Mouse (Mus musculus) embryonic facial prominence, embryonic 13.5 days (tissue): ENCODE measurements around the gene Spg20. TPM values are rescaled to one million over a fixed set of nuclear protein-coding genes. Genes with fewer than 3 reads are reported as not detected.

Experiments
- ATAC-seq: fragments of 200-750 bp; cut with Nextera tagmentation; 2 replicates; pipeline ENCODE4 v1.8.0; 2017; ENCODE audit warnings: low read depth; ENCODE audit not compliant: insufficient number of reproducible peaks, insufficient read depth, low FRiP score, low TSS enrichment
- H3K27ac ChIP-seq: fragments of 300-500 bp; sonication (generic); 2 replicates; pipeline ENCODE4 v1.5.1; 2015; ENCODE audit warnings: moderate library complexity, mild to moderate bottlenecking, inconsistent platforms
- H3K27me3 ChIP-seq: fragments of 300-500 bp; sonication (generic); 2 replicates; pipeline ENCODE4 v1.6.1; 2015; ENCODE audit warnings: mild to moderate bottlenecking, inconsistent platforms
- H3K36me3 ChIP-seq: fragments of 300-500 bp; sonication (generic); 2 replicates; pipeline ENCODE4 v1.6.1; 2015; ENCODE audit warnings: mild to moderate bottlenecking, inconsistent platforms
- H3K4me1 ChIP-seq: fragments of 300-500 bp; sonication (generic); 2 replicates; pipeline ENCODE4 v1.6.1; 2015; ENCODE audit warnings: inconsistent platforms
- H3K4me2 ChIP-seq: fragments of 300-500 bp; sonication (generic); 2 replicates; pipeline ENCODE4 v1.6.1; 2015; ENCODE audit warnings: moderate library complexity, mild to moderate bottlenecking, inconsistent platforms
- H3K4me3 ChIP-seq: fragments of 300-500 bp; sonication (generic); 2 replicates; pipeline ENCODE4 v1.5.1; 2015; ENCODE audit warnings: mild to moderate bottlenecking, inconsistent platforms
- H3K9ac ChIP-seq: fragments of 300-500 bp; sonication (generic); 2 replicates; pipeline ENCODE4 v1.6.1; 2015; ENCODE audit warnings: mild to moderate bottlenecking, inconsistent platforms
- H3K9me3 ChIP-seq: fragments of 300-500 bp; sonication (generic); 2 replicates; pipeline ENCODE4 v1.6.1; 2016; ENCODE audit warnings: inconsistent platforms
- WGBS: fragments of 180-500 bp; shearing (Covaris S2); methylation state at CpG from one replicate; pipeline ENCODE4 v1.1.7; 2015; ENCODE audit warnings: mixed read lengths; 5-methylcytosine and 5-hydroxymethylcytosine counted together
- polyA plus RNA-seq: library from polyadenylated mRNA; unstranded; fragments of >200 nt; fragmentation: Nextera tagmentation; extraction: Ambion mirVana; gene quantifications from 2 replicates; pipeline ENCODE4 v1.2.1, GENCODE M21; 2015

The Spg20 gene
- polyA plus RNA-seq, 1 experiment from 2014 or later, result 78.5 TPM

DNA sequence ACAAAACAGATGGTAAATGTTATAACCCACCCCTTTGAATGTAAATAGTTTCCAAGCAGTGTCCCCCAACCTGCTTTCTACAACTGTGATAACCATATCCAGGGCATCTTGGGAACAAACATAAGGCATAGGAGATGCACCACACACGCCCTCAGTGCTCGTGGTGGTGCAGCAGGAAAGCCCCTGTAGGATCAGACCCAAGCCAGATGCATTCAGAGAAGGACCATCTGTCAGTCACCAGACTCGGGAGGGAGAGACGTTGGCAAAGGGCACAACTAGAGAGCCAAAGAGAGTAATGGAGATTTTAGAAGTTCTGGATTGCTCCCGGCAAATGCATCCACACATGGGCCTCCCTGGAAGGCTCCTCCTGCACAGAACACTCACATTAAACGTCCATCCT lies 27.1 kb upstream of the Spg20 start:
- H3K4me2 ChIP-seq, result no peak overlapping the region
- no peaks in the 10 kb centered on the region for H3K36me3 ChIP-seq
- H3K27me3 ChIP-seq, result no peaks in the 10 kb centered on the region
- ATAC-seq, result no peak
- no peaks in the 10 kb centered on the region for H3K9me3 ChIP-seq
- no peak overlapping the region for H3K4me3 ChIP-seq
- no peak overlapping the region for H3K27ac ChIP-seq
- no peak overlapping the region for H3K9ac ChIP-seq
- peaks cover 9% of the 10 kb centered on the region; the same call in 1 of the 2 replicates for H3K4me1 ChIP-seq
- WGBS, result 61% methylated on average over 6 of the region's 6 CpGs

DNA sequence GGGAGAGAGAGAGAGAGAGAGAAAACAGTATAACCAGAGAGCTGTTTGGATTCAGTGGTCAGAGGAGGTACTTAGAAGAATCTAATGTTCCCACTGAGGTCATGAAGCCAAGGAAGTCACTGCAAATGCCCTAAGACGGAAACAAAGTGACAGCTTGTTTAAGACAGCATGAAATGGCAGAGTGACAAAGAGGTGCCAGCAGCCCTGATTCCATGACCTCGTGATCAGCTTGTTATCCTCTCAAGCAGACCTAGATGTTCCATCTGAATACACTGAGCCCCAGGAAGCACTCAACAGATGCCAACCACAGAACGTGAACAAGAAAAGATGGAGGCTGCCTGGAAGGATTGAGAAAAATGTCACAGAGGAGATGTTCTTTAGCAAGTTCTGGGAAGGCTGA lies 26.2 kb upstream of the Spg20 start:
- ATAC-seq, result no peak
- Histone ChIP-seq H3K27ac (no peak overlapping the region), H3K4me1 (peaks cover 9% of the 10 kb centered on the region; the same call in 1 of the 2 replicates), H3K4me3 (no peak overlapping the region), H3K9me3 (no peaks in the 10 kb centered on the region), H3K9ac (no peak overlapping the region), H3K36me3 (no peaks in the 10 kb centered on the region), H3K4me2 (no peak overlapping the region), H3K27me3 (no peaks in the 10 kb centered on the region)
- WGBS, result 58% methylated on average over 3 of the region's 3 CpGs

DNA sequence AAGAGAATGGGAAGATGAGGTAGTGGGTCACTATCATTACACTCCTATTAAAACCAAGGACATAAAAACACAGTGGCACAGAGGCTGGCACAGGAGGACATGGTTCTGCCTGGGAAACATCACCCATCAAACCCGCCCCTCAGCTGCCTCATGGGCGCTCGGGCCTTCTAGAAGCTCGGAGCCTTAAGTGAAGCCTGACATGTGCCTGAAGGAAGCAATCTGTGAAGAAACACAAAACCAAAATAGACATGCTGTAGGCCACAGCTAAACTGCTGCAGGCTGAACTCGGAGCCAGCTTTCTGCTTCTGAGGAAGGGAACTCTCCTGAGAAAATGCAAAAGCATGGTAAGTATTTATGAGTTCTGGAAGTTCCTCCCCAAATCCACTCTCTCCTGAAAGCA lies 25.0 kb upstream of the Spg20 start:
- ATAC-seq, result no peak
- H3K9ac ChIP-seq, result no peak overlapping the region
- WGBS, result 63% methylated on average over 5 of the region's 5 CpGs
- H3K4me2 ChIP-seq, result no peak overlapping the region
- no peaks in the 10 kb centered on the region for H3K27me3 ChIP-seq
- no peak overlapping the region for H3K4me3 ChIP-seq
- no peak overlapping the region for H3K27ac ChIP-seq
- H3K9me3 ChIP-seq, result no peaks in the 10 kb centered on the region
- H3K4me1 ChIP-seq, result peaks cover 9% of the 10 kb centered on the region; the same call in 1 of the 2 replicates
- no peaks in the 10 kb centered on the region for H3K36me3 ChIP-seq

- 54% methylated on average over 4 of the region's 4 CpGs for WGBS
- H3K9ac ChIP-seq, result no peak overlapping the region
These were observed 24.5 kb upstream of the Spg20 start for GRCm38 (mm10) chr3:55087360-55087759.

DNA sequence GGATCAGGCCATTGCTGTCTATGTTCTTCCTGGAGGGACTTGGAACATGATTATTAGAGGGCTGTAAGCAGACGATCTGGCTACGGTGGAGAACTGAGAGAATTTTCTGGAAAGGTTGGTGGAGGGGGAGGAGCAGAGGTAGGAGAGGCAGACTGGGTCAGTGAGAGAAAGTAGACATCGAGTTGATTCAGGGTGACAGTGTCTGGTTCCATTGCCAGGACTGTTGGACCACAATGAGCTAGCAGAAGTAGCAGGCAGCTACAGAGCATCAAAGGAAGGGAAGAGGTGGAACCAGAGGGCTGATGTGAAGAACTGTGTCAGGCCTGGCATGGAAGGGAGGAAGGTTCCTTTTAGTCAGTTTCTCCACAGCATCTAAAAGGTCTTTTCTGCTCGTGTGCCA lies 23.5 kb upstream of the Spg20 start:
- no peaks in the 10 kb centered on the region for H3K9me3 ChIP-seq
- no peak for ATAC-seq
- H3K4me2 ChIP-seq, result no peak overlapping the region
- H3K36me3 ChIP-seq, result no peaks in the 10 kb centered on the region
- H3K4me3 ChIP-seq, result no peak overlapping the region
- no peak overlapping the region for H3K9ac ChIP-seq
- H3K4me1 ChIP-seq, result peaks cover 9% of the 10 kb centered on the region; the same call in 1 of the 2 replicates
- no peaks in the 10 kb centered on the region for H3K27me3 ChIP-seq
- no peak overlapping the region for H3K27ac ChIP-seq
- 68% methylated on average over 4 of the region's 4 CpGs for WGBS

More at GRCm38 (mm10) chr3:55087360-55087759, 24.5 kb upstream of the Spg20 start:
- no peaks in the 10 kb centered on the region for H3K36me3 ChIP-seq
- H3K4me2 ChIP-seq, result no peak overlapping the region
- no peaks in the 10 kb centered on the region for H3K27me3 ChIP-seq
- H3K4me1 ChIP-seq, result peaks cover 9% of the 10 kb centered on the region; the same call in 1 of the 2 replicates
- no peaks in the 10 kb centered on the region for H3K9me3 ChIP-seq
- ATAC-seq, result no peak
- no peak overlapping the region for H3K4me3 ChIP-seq
- no peak overlapping the region for H3K27ac ChIP-seq

DNA sequence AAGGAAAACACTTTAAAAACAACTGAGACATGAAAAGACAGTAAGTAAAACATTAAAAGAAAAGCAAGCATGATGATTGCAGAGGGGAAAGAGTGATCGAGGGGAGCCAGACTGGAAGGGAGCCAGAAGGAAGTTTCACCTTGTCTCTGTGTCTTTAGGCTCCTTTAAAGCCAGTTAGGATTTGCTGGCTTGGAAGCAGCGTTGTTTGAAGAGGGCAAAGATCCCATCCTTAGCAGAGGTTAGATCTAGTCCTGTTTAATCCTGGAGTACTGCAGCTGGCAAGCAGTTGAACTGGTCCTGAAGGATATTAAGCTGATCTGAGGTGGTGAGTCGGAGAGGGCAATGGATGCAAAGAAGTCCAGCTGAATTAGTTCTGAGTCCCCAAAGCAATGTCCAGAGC lies 23.1 kb upstream of the Spg20 start:
- no peak for ATAC-seq

DNA sequence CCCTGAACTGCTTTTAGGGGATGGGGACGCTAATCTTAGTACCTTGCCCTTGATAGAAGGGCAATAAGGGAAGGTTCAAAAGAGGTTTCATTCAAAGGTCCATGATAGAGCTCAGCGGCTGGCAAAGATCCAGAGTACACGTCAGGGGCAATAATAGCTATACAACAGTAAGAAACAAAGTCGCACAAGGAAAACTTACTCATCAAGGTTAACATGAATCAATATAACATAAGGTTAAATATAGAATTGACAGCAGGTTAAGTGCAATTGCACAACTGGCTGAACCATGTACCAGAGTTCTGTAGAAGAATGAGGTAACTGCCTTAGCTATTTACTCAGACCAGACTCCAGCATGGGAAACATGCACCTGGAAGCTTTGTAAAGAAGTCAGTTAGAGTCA lies 22.6 kb upstream of the Spg20 start:
- peaks cover 9% of the 10 kb centered on the region; the same call in 1 of the 2 replicates for H3K4me1 ChIP-seq
- 79% methylated on average over 4 of the region's 4 CpGs for WGBS
- no peaks in the 10 kb centered on the region for H3K27me3 ChIP-seq
- ATAC-seq, result no peak
- no peaks in the 10 kb centered on the region for H3K36me3 ChIP-seq
- H3K4me3 ChIP-seq, result no peak overlapping the region
- H3K9me3 ChIP-seq, result no peaks in the 10 kb centered on the region
- no peak overlapping the region for H3K27ac ChIP-seq
- no peak overlapping the region for H3K4me2 ChIP-seq
- H3K9ac ChIP-seq, result no peak overlapping the region

More for the DNA sequence above, 23.1 kb upstream of the Spg20 start:
- H3K9ac ChIP-seq, result no peak overlapping the region
- H3K9me3 ChIP-seq, result no peaks in the 10 kb centered on the region
- H3K4me3 ChIP-seq, result no peak overlapping the region
- H3K4me2 ChIP-seq, result no peak overlapping the region
- peaks cover 9% of the 10 kb centered on the region; the same call in 1 of the 2 replicates for H3K4me1 ChIP-seq
- H3K27ac ChIP-seq, result no peak overlapping the region
- H3K36me3 ChIP-seq, result no peaks in the 10 kb centered on the region
- WGBS, result 70% methylated on average over 3 of the region's 3 CpGs
- no peaks in the 10 kb centered on the region for H3K27me3 ChIP-seq

DNA sequence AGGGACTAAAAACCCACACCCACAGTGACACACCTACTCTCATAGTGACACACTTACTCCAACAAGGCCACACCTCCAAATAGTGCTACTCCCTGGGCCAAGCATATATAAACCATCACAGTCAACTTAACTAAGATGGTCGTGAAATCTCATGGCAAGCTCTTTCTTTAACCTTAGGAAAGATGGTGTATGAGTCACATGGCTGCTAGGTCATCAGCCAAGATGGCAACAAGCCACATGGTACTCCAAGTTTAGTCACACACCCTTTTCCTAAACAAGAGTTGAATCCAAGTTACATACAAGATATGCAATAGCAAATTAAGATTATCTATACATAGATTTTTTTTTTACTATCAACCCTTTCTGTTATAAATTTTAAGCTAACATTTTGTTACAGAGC lies 18.7 kb upstream of the Spg20 start:
- Histone ChIP-seq H3K4me2 (no peak overlapping the region), H3K9ac (no peak overlapping the region), H3K27me3 (no peaks in the 10 kb centered on the region), H3K27ac (no peak overlapping the region), H3K4me1 (peaks cover 21% of the 10 kb centered on the region), H3K4me3 (no peak overlapping the region), H3K9me3 (no peaks in the 10 kb centered on the region), H3K36me3 (no peaks in the 10 kb centered on the region)
- no peak for ATAC-seq
- 73% methylated on average over 1 of the region's 1 CpGs for WGBS

- peak overlapping the region; percentile 44 for H3K4me2 ChIP-seq
- H3K27me3 ChIP-seq, result no peaks in the 10 kb centered on the region
- 13% methylated on average over 8 of the region's 8 CpGs for WGBS
- no peaks in the 10 kb centered on the region for H3K36me3 ChIP-seq
- H3K27ac ChIP-seq, result peak overlapping the region; percentile 88
- no peak overlapping the region for H3K9ac ChIP-seq
- peak overlapping the region; percentile 9; the same call in 1 of the 2 replicates for H3K4me3 ChIP-seq
- ATAC-seq, result peak; percentile 48; the same call in 1 of the 2 replicates
- H3K4me1 ChIP-seq, result peaks cover 21% of the 10 kb centered on the region
- no peaks in the 10 kb centered on the region for H3K9me3 ChIP-seq
These were observed 15.8 kb upstream of the Spg20 start for GRCm38 (mm10) chr3:55095968-55096654.

DNA sequence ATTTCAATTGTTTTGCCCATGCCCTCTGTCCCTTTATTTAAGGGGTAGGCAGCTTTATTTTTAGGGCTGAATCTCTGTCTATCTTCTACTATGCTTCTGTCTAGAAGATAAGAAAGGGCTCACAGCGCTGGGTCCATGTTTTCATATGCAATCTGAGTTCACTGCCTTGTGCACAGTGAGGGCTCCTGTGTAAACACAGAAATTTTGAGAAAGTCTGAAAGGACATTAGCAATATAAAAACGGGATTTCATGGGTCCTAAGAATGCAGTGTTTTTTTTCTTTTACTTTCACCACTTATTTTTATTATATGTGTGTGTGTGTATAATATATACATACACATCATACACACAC lies 15.3 kb upstream of the Spg20 start:
- Histone ChIP-seq H3K36me3 (no peaks in the 10 kb centered on the region), H3K4me2 (peak overlapping the region; percentile 44; the same call in 1 of the 2 replicates), H3K4me1 (peaks cover 21% of the 10 kb centered on the region), H3K27me3 (no peaks in the 10 kb centered on the region), H3K27ac (peak overlapping the region; percentile 88), H3K9ac (no peak overlapping the region), H3K9me3 (no peaks in the 10 kb centered on the region), H3K4me3 (no peak overlapping the region)
- WGBS, result 58% methylated on average over 2 of the region's 2 CpGs
- no peak for ATAC-seq

DNA sequence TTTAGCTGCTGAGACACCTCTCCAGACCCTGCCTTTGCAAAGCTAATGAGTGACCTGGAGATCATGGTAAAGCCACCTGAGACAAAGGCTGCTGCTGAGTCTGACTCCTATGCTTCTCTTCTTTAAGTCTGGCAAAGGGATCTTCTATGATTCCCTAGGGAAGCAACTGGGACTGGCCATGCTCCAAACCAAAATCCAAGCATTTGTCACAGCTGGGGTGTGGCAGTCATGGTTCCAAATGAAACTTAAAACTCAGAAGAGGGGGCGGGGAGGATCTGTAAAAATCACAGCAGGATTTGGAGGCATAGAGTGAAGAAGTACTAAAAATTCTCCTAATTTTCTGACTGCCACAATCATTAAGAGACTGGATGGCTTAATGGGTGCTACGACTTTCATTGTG lies 14.7 kb upstream of the Spg20 start:
- H3K27ac ChIP-seq, result peak overlapping the region; percentile 88
- H3K36me3 ChIP-seq, result no peaks in the 10 kb centered on the region
- no peak overlapping the region for H3K4me3 ChIP-seq
- H3K9ac ChIP-seq, result no peak overlapping the region
- H3K4me1 ChIP-seq, result peaks cover 21% of the 10 kb centered on the region
- ATAC-seq, result no peak
- H3K9me3 ChIP-seq, result no peaks in the 10 kb centered on the region
- H3K27me3 ChIP-seq, result no peaks in the 10 kb centered on the region
- H3K4me2 ChIP-seq, result no peak overlapping the region
- 75% methylated on average over 2 of the region's 2 CpGs for WGBS

GRCm38 (mm10) chr3:55098014-55098413 lies 13.9 kb upstream of the Spg20 start:
- 57% methylated on average over 2 of the region's 2 CpGs for WGBS
- H3K4me2 ChIP-seq, result no peak overlapping the region
- no peak overlapping the region for H3K9ac ChIP-seq
- H3K36me3 ChIP-seq, result no peaks in the 10 kb centered on the region
- no peak overlapping the region for H3K4me3 ChIP-seq
- H3K9me3 ChIP-seq, result no peaks in the 10 kb centered on the region
- H3K27me3 ChIP-seq, result no peaks in the 10 kb centered on the region
- peaks cover 21% of the 10 kb centered on the region for H3K4me1 ChIP-seq
- no peak overlapping the region for H3K27ac ChIP-seq
- no peak for ATAC-seq
